Mouse (Mus musculus): ENCODE measurements at regions not wholly inside any gene's neighbourhood (a gene's known extent, or its start where the extent isn't known, plus 50 kb on each side); places are given as distances from the start of the nearest gene placed in this dataset.

Small RNAs in the stretch of these regions (microRNA-seq; reads per million reads assigned to microRNA genes)
- gene Gm26259 (ENCODE audit: borderline number of aligned reads in 2 of 2) = 0 reads per million in 2 experiments

Data from adrenal gland, adult 18-20 months (tissue).